Mouse (Mus musculus): Measurements from ENCODE around the gene Gstk1.

DNA sequence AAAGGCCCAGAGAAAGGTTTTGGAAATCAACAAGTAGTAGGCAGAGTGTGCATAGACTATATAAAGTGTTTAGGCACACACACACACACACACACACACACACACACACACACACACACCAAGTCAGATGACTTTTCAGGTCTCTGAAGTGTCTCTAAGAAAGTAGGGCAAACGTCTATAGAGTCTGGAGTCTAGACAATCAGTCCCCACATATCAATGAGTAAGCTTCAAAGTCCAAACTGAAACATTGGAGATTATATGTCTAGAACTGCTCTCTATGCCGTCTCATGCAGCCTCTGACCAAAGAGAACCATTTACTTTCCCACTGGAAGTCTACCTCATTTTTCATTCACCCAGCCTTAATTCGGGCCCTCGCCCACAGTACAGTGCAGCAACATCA, 20.7 kb upstream of the Gstk1 start:
- TF ChIP-seq EP300 (optimal IDR thresholded peaks at IDR 0.05) (no peak), CTCF (IDR thresholded peaks at IDR 0.05; ENCODE audit: low read depth) (no peak)

Data from stomach, postnatal 0 days (tissue).